In genomic region chr8:44844362-44844761, GRCm38 (mm10) we compare ENCODE assay signal across 27 mouse cellular contexts.
"Had no signal": no experiment of that assay in that cellular context is flagged by ENCODE, and none has a peak within 500 bp of the region (broad histone marks: within the 10 kb centered on the region; RNA-seq: fewer than 3 reads in every experiment).

No protein-coding gene starts in this region.

- H3K9me3 ChIP-seq: embryonic facial prominence, embryonic 10.5 days; embryonic facial prominence, embryonic 12.5 days; embryonic facial prominence, embryonic 13.5 days; embryonic facial prominence, embryonic 15.5 days; forebrain, embryonic 10.5 days; forebrain, embryonic 12.5 days; forebrain, embryonic 15.5 days had no signal

- H3K9ac ChIP-seq: embryonic facial prominence, embryonic 12.5 days; embryonic facial prominence, embryonic 13.5 days; embryonic facial prominence, embryonic 15.5 days; forebrain, embryonic 12.5 days; forebrain, embryonic 13.5 days; forebrain, embryonic 15.5 days; forebrain, postnatal 0 days had no signal

- H3K27ac ChIP-seq: embryonic facial prominence, embryonic 10.5 days; embryonic facial prominence, embryonic 12.5 days; embryonic facial prominence, embryonic 13.5 days; embryonic facial prominence, embryonic 15.5 days; forebrain, embryonic 10.5 days; forebrain, embryonic 12.5 days; forebrain, embryonic 13.5 days; forebrain, embryonic 15.5 days; gastrocnemius, adult 2 months; heart, adult 2 months had no signal

- H3K4me3 ChIP-seq: embryonic facial prominence, embryonic 10.5 days; embryonic facial prominence, embryonic 12.5 days; embryonic facial prominence, embryonic 13.5 days; embryonic facial prominence, embryonic 15.5 days; erythroblast, embryonic 14.5 days; forebrain, embryonic 10.5 days; forebrain, embryonic 12.5 days; forebrain, embryonic 13.5 days; forebrain, embryonic 15.5 days; gastrocnemius, adult 2 months; heart, adult 2 months had no signal

- DNase-seq: cerebellum, adult 2 months; cerebellum, adult 8-10 months; cerebellum, adult 9-10 months; cerebellum, adult 9-11 months; cerebellum, postnatal 10 days; cerebellum, postnatal 14 days; cerebellum, postnatal 25 days; cerebellum, postnatal 36 days; embryo, embryonic 11 days; forebrain, postnatal 0 days; gastrocnemius, adult 2 months; gastrocnemius, postnatal 10 days; gastrocnemius, postnatal 14 days; gastrocnemius, postnatal 25 days; gastrocnemius, postnatal 36 days; heart, adult 2 months had no signal

- H3K4me2 ChIP-seq: embryonic facial prominence, embryonic 12.5 days; embryonic facial prominence, embryonic 13.5 days; embryonic facial prominence, embryonic 15.5 days; forebrain, embryonic 12.5 days; forebrain, embryonic 13.5 days; forebrain, embryonic 15.5 days had no signal

- H3K36me3 ChIP-seq: embryonic facial prominence, embryonic 10.5 days; embryonic facial prominence, embryonic 12.5 days; embryonic facial prominence, embryonic 13.5 days; embryonic facial prominence, embryonic 15.5 days; forebrain, embryonic 10.5 days; forebrain, embryonic 12.5 days; forebrain, embryonic 15.5 days had no signal

- H3K4me1 ChIP-seq: embryonic facial prominence, embryonic 10.5 days; embryonic facial prominence, embryonic 12.5 days had no signal

- H3K27me3 ChIP-seq: embryonic facial prominence, embryonic 12.5 days; embryonic facial prominence, embryonic 13.5 days; embryonic facial prominence, embryonic 15.5 days; forebrain, embryonic 12.5 days; forebrain, embryonic 13.5 days; forebrain, embryonic 15.5 days had no signal

- ATAC-seq: forebrain, embryonic 13.5 days; forebrain, embryonic 14.5 days; forebrain, embryonic 15.5 days; forebrain, embryonic 16.5 days; forebrain, postnatal 0 days had no signal
